Mouse (Mus musculus) small intestine, adult 10 weeks (tissue): ENCODE data around the gene Tfap4. TPM values are rescaled to one million over a fixed set of nuclear protein-coding genes. Genes with fewer than 3 reads are reported as not detected.

ENCODE experiments used
- polyA plus RNA-seq: library from polyadenylated mRNA; stranded (reverse); fragments of 350-450 nt; fragmentation: Illumina TruSeq; extraction: RNeasy Lipid Tissue Mini Kit (QIAGEN cat#74804); gene quantifications from one replicate; pipeline ENCODE4 v1.2.3, GENCODE M21; 2014; ENCODE audit warnings: low replicate concordance

The Tfap4 gene
- polyA plus RNA-seq: 2.0 TPM

GRCm38 (mm10) chr16:4559715-4560144 lies at the start of gene Tfap4:
TSS of gene Tfap4 (minus strand) at chr16:4559854.

GRCm38 (mm10) chr16:4593971-4594813 lies 34.5 kb upstream of the Tfap4 start, which contains the start of gene Glis2:
TSS of gene Glis2 (plus strand) at chr16:4594713.

GRCm38 (mm10) chr16:4541501-4542198 lies 18.0 kb downstream of the Tfap4 start, which contains the start of gene Srl:
TSS of gene Srl (minus strand) at chr16:4541816.

Other genes starting within 250 kb of the Tfap4 start
- gene Adcy9, start 139.4 kb downstream of the Tfap4 start, polyA plus RNA-seq: 0.89 TPM
- gene Srl, start 18.0 kb downstream of the Tfap4 start, polyA plus RNA-seq: 1.8 TPM
- 0.56 TPM for gene Glis2, start 34.9 kb upstream of the Tfap4 start, polyA plus RNA-seq
- 8.9 TPM for gene Pam16, start 65.1 kb upstream of the Tfap4 start, polyA plus RNA-seq
- gene Vasn, start 80.1 kb upstream of the Tfap4 start, polyA plus RNA-seq: 0.48 TPM
- 18.0 TPM for gene Dnaja3, start 80.1 kb upstream of the Tfap4 start, polyA plus RNA-seq
- 1.3 TPM for gene Coro7, start 119.9 kb upstream of the Tfap4 start, polyA plus RNA-seq
- 0.71 TPM for gene Nmral1, start 159.5 kb upstream of the Tfap4 start, polyA plus RNA-seq
- 47.3 TPM for gene Hmox2, start 166.5 kb upstream of the Tfap4 start, polyA plus RNA-seq
- gene Cdip1, start 230.4 kb upstream of the Tfap4 start, polyA plus RNA-seq: 40.1 TPM